Mouse (Mus musculus) bone marrow, adult 2 months (tissue): ENCODE data around the gene Miga1. TPM values are rescaled to one million over a fixed set of nuclear protein-coding genes. Genes with fewer than 3 reads are reported as not detected.

ENCODE experiments used
- H3K27ac ChIP-seq: fragments of 200-500 bp; 2 replicates; pipeline ENCODE4 v1.5.1; 2012; ENCODE audit warnings: low read depth, mild to moderate bottlenecking, control low read depth, inconsistent platforms, low read length; ENCODE audit not compliant: control insufficient read depth, poor library complexity, insufficient read depth
- H3K4me1 ChIP-seq: fragments of 200-500 bp; 2 replicates; pipeline ENCODE4 v1.6.1; 2011; ENCODE audit warnings: low read length; ENCODE audit not compliant: control insufficient read depth, insufficient read depth
- H3K4me3 ChIP-seq: fragments of 200-500 bp; replicated peaks from 2 replicates; pipeline ENCODE3; 2011; ENCODE audit warnings: mild to moderate bottlenecking, low read depth, low read length, control low read depth; ENCODE audit not compliant: control insufficient read depth
- CTCF ChIP-seq: fragments of 200-500 bp; IDR thresholded peaks from 2 replicates; pipeline ENCODE4 v1.5.1; 2011; ENCODE audit warnings: low read length, control low read depth; ENCODE audit not compliant: control insufficient read depth, insufficient read depth
- POLR2A ChIP-seq: fragments of 200-500 bp; IDR thresholded peaks from 2 replicates; pipeline ENCODE4 v1.6.1; 2011; ENCODE audit warnings: low read depth, mild to moderate bottlenecking, control low read depth, low read length, borderline replicate concordance; ENCODE audit not compliant: control insufficient read depth
- WGBS: fragments of 180-500 bp; shearing (Covaris S2); methylation state at CpG from one replicate; pipeline ENCODE4 v1.1.7; 2018; 5-methylcytosine and 5-hydroxymethylcytosine counted together
- polyA plus RNA-seq: library from polyadenylated mRNA; stranded (reverse); fragments of >200 nt; gene quantifications from 2 replicates; pipeline ENCODE4 v1.2.4, GENCODE M21; 2011; ENCODE audit warnings: low replicate concordance; ENCODE audit not compliant: missing spikeins, insufficient read depth, insufficient read length

The Miga1 gene
- polyA plus RNA-seq, 1 experiment: 2.8 TPM

- TF ChIP-seq POLR2A (no peak), CTCF (no peak)
- 64% methylated on average over 3 of the region's 3 CpGs for WGBS
- Histone ChIP-seq H3K27ac (no peak overlapping the region), H3K4me1 (no peaks in the 10 kb centered on the region), H3K4me3 (no peak overlapping the region)
Observed at GRCm38 (mm10) chr3:152294400-152294799, 45.8 kb downstream of the Miga1 start.

- H3K4me3 ChIP-seq: no peak overlapping the region
Observed at GRCm38 (mm10) chr3:152293530-152294181, 46.6 kb downstream of the Miga1 start.

GRCm38 (mm10) chr3:152291895-152292294, 48.3 kb downstream of the Miga1 start:
- Histone ChIP-seq H3K27ac (no peak overlapping the region), H3K4me3 (no peak overlapping the region), H3K4me1 (no peaks in the 10 kb centered on the region)
- 83% methylated on average over 6 of the region's 6 CpGs for WGBS
- TF ChIP-seq POLR2A: no peak
- no peak for TF ChIP-seq CTCF

More at GRCm38 (mm10) chr3:152293530-152294181, 46.6 kb downstream of the Miga1 start:
- TF ChIP-seq CTCF (no peak), POLR2A (no peak)
- no peaks in the 10 kb centered on the region for H3K4me1 ChIP-seq
- WGBS: 87% methylated on average over 13 of the region's 13 CpGs
- no peak overlapping the region for H3K27ac ChIP-seq

GRCm38 (mm10) chr3:152290175-152290798, 49.9 kb downstream of the Miga1 start:
- WGBS: 88% methylated on average over 17 of the region's 17 CpGs
- Histone ChIP-seq H3K27ac (no peak overlapping the region), H3K4me1 (no peaks in the 10 kb centered on the region), H3K4me3 (no peak overlapping the region)
- TF ChIP-seq CTCF (no peak), POLR2A (no peak)

GRCm38 (mm10) chr3:152288740-152289139, 51.5 kb downstream of the Miga1 start:
- WGBS: 84% methylated on average over 4 of the region's 4 CpGs
- Histone ChIP-seq H3K27ac (no peak overlapping the region), H3K4me1 (no peaks in the 10 kb centered on the region), H3K4me3 (no peak overlapping the region)
- no peak for TF ChIP-seq POLR2A

GRCm38 (mm10) chr3:152288276-152288675, 51.9 kb downstream of the Miga1 start:
- Histone ChIP-seq H3K4me1 (no peaks in the 10 kb centered on the region), H3K27ac (no peak overlapping the region), H3K4me3 (no peak overlapping the region)
- TF ChIP-seq CTCF (no peak), POLR2A (no peak)
- 80% methylated on average over 5 of the region's 5 CpGs for WGBS

GRCm38 (mm10) chr3:152287810-152288209, 52.4 kb downstream of the Miga1 start:
- WGBS: 87% methylated on average over 9 of the region's 9 CpGs
- H3K4me3 ChIP-seq: no peak overlapping the region
- TF ChIP-seq CTCF (no peak), POLR2A (no peak)
- no peaks in the 10 kb centered on the region for H3K4me1 ChIP-seq
- H3K27ac ChIP-seq: no peak overlapping the region

- no peak for TF ChIP-seq POLR2A
- no peak for TF ChIP-seq CTCF
- 86% methylated on average over 5 of the region's 5 CpGs for WGBS
- H3K4me1 ChIP-seq: no peaks in the 10 kb centered on the region
- no peak overlapping the region for H3K27ac ChIP-seq
- no peak overlapping the region for H3K4me3 ChIP-seq
Observed at GRCm38 (mm10) chr3:152284759-152285158, 55.4 kb downstream of the Miga1 start.
